Mouse (Mus musculus) heart, adult 9 months (tissue): ENCODE results near the gene Tspan6.
A peak's percentile ranks its signal among the peaks of the same experiment; 100 is the strongest.

Experiments used
- DNase-seq, 2 experiments: peaks; one replicate each; pipeline ENCODE4 v3.0.0; 2022; ENCODE audit warnings: low spot score in 2 of 2

The Tspan6 gene

DNA sequence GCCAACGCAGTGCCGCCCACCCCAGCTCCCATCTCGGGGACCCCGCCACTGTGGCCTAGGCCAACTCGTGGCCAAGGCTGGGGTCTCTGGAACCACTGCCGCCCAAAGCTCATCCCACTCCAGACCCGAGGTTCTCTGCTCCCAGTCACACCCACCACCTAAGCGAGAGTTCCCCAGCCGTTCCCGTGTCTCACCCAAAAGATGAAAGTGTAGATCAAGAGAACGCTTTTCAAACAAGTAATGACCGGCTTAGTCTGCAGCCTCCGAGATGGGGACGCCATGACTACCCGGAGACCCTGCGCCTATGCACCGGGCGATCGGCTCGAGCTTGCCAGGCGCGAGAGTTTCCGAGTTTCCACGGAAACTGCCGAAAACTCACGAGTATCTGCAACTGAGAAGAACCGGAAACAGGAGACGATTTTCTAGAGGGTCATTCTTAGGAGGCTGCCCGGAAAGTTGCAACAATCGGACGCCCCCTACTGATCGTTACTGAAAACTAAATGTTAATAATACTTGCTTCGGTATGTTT, at the start of gene Tspan6:
Gene Tspan6, minus strand, starts transcription at position 416 of the 529 bp plus-strand sequence.
- peak; percentile 75 to 82 for DNase-seq

DNA sequence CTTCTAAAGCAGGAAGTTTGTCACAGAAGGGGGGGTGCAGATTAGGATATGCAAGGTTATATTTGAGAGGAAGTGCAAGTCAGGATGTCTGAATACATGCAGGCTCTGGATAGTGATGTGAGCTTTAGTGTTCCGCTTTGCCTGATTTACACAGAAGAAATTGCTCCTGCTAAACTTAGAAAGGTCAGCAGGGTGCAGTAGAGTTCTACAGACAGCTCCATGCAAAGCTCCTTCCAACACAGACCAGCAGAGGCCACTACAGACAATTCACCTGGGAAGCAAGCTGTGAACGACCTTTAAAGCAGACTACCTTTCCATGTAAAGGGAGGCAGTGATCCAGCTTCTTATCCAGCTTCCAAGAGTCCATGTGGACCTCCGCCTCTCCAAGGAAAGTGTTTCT, 49.2 kb upstream of the Tspan6 start:
- peak; percentile 16 to 44 for DNase-seq

DNA sequence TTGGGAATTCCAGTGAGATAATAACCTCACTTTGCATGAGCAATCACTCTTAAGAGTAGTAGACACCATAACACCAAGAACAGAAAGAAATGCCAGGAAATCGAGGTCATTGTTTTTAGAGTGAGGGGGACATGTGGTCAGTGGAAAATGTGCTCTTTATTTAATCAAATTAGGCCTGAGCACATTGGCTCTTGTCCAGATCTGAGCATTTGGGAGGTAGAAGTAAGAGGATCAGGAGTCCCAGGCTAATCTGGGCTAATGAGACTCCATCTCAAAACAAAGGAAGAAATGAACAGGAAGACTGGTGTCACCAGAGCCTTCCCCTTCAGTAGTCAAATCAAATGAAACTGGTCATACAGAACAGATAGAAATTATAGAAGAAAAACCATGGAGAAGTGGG, 41.3 kb upstream of the Tspan6 start:
- DNase-seq: no peak

DNA sequence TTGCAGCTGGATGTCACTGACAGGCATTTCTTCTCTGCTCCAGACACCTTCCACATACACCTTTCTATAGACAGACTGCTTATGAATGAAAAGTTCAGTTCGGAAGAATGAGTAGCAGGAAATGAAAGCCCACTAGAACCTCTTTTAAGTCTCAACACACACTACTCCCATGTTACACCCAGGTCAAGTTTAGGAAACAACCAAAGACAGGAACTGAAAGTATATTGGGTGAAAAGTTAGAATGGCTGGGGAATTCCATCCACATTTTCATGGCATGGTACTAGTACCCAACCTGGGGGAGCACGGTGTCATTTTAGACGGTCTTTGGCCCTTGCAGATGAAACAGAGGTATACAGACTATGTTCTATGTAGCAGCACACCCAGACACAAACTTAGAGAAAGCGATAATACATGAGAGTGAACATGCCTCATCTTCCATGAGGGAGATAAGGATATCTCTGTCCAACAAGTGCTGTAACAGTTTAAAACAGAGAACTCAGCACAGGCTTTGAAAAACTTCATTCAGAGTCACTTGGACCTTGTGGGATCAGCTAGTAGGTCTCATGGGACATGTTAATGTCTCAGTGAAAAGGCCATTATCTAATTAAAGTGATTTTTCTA, 38.5 kb upstream of the Tspan6 start:
- DNase-seq: no peak

DNA sequence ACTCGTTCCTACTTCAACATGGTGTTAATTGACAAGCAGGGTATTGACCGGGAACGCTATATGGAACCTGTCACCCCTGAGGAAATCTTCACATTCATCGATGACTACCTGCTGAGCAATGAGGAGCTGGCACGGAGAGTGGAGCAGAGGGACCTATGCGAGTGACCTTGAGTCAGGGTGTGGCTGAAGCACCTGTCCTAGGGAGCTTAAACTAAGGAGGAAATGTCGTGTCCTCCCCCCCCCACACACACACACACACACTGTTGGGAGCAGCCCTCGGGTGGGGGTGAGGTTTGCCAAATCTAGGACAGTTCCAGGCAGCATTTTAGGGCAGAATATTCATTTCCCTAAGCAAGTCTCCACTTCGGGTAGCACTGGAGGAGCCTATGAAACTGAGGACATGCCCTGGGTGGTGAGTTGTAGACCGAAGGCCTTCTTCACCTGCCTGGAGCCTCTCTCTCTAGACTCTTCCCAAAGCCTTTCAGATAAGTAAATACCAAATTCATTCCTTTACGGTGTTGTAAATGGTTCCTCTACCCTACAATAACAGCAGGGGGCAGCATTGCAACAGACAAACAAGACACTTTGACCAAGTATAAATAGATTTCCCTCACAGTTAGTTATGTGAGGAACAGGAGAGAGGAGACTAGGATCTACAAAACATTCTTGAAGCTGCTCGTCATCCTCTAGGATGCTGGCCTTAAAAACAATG, 33.2 kb upstream of the Tspan6 start:
- peak in 1 of 2 experiments; percentile 22 for DNase-seq

DNA sequence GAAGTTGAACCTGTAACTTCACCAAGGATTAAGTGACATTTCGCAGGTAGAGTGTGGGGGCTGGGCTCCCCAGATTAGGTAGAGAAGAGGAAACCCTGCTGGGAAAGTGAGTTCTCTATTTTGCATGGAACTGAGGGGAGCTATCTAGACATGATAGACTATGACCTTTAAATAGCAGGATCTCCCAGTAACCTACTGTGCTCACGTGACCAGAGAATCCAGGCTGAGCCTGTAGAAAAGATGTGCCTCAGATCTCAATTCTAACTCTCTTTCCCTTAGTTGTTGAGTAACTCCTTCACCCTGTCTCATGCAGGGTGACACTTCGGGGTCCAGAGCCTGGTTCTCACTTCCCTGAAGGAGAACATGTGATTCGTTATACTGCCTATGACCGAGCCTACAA, 28.5 kb upstream of the Tspan6 start:
- no peak for DNase-seq

DNA sequence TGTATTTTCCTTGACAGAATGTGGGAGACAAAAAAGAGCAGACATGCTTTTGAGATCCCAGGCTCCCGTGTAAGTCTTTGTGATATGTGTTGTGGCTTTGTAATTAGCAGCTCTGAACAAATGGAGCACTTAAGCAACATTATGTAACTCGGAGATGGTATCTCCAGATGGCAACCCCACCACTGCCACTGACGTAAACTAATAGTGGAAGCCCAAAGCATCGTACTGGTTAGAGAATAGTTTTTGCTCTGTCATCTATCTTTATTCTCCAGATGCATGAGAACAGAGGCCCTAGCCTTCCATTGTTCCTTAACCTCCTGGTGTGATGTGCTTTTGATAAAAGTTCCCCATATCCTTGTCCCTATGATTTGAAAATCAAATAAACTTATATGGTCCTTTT, 23.0 kb upstream of the Tspan6 start:
- no peak for DNase-seq

DNA sequence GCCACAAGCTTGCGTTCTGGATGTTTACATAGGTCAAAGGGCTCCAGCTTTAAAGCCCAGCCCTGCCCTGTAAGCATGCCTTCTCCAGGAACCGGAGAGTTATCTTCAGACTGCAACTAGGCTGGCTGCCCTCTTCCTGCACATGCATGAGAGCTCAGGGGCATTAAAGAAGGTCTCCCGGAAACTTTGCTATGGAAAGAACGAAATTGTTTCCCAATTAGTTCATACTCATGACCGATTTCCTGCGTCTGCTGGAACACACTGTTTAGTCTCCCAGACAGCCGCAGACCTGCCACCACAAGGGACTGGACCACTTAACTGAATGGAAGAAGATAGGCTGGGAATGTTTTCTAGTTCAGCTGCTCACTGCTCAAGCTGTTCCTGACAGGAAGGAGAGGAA, 16.0 kb upstream of the Tspan6 start:
- DNase-seq: peak; percentile 43 to 63

DNA sequence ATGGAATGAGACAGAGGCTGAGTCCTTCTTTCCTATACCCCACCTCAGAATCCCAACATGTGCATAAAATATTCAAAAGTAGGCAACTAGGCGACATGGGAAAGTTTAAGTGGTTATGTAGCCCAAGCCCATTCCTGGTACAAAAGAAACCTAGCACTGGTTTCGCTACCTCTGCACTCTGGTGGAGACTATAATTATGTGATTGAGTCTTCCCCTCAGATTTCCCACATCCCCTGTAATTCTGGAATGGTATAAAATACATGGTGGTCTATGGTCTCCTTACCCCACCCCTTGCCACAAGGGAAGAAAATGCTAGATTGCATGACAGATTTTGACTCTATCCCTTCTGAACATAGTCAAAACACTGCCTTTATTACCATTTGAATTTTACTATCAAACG, 14.8 kb upstream of the Tspan6 start:
- DNase-seq: no peak

DNA sequence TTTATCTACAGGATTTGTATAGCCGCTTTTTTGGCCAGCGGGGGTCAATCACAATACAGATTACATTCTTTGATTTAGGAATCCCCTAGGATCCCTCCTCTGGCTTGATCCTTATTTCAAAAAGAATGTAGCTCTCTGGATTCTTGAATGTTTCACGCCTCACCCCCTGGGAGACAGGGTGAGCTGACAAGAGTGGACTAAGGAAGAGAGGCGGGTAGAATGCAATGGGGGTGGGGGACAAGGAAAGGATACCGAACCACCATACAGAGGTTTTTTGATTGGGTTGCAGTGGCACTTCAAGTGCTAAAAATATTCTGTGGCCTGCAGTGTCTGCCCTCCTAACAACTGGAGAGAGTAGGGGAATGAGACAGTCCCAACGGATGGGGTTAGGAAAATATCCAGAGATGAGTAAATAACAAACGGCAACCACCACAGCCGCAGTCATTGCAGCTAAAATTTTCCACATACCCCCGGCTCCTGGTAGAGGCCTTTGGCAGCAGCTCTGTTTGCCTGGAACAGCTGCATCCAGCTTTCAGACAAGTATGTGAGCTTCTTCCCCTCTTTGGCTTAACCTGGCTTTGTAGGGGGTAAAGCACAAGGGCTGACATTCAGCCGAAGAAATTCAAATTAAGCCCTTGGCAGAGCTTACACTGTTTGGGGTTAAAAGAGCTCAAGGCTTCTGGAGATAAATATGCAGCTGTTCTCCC, 13.3 kb upstream of the Tspan6 start:
- DNase-seq: peak; percentile 56 to 64

DNA sequence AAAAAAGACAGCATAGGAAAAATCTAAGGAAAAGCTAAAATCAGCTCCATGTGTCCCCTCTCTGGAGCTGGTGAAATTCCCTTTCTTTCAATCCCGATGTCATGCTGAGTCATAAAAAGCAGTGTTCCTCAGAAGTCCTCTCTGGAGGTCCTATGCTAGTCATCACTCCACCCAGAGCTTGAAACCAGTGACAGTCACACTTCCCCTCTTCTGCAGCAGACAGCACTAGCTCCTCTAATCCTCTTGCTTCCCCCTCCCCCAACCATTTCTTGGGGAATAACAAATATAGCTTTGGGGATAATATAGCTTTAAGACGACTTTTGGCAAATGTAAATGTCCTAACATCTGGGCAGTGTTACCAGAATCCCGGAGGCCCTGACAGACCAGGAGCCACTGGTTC, 10.0 kb upstream of the Tspan6 start, which contains the start of gene Srpx2:
Gene Srpx2, plus strand, starts transcription at position 166 of the 400 bp plus-strand sequence.
- DNase-seq: peak; percentile 21 to 27

DNA sequence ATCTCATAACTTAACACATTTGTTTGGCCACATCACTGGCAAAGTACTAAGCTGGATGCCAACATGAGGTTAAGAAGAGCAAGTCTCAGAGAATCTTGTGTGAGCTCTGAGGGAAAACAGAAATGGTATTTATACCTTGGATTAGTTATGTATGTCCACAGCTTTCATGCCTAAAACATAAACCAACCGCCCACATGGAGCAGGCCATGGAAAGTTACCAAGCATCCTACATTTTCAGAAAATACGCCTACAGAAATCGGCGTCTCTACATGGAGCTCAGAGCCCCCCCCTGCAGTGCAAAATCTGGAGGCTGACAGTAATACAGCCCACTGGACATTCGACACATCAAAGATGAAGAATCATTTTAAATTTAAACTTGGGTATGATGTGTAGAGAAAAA, 10.1 kb downstream of the Tspan6 start:
- no peak for DNase-seq

DNA sequence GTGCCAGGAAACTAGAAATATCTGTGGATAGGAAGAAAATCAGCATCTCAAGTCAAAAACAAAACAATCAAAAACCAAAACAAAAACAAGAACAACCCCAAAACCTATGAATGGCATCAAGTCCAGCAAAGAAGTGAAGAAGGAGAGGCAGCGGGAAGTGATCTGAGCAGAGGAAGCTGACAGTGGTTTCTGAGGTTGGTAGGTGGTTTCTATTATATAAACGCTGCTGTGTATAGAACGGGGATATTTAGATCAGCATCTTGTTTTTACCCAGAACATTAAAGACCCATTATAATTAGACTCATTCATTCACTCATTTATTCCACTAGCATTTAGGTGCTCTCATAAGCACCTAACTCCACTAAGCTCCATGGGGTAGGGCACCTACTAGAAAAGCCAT, 10.9 kb downstream of the Tspan6 start:
- no peak for DNase-seq

DNA sequence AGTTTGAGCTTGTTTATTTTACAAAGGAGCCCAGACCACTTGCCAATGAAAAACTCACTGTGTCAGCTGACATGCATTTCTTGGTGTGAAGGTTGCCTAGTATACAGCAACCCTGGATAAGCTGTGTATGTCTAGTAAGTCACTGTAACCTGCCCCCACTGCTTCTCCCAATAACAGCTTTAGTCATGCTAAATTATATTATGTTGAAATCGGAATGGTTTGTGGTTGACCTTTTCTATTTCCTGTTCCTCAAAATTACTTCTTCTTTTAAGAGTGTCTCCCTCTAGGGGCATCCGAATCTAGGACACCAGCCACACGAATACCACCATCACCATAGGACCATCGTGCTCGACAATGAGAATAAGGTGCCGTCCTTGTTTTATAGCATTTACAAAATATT, 28.5 kb downstream of the Tspan6 start:
- no peak for DNase-seq

DNA sequence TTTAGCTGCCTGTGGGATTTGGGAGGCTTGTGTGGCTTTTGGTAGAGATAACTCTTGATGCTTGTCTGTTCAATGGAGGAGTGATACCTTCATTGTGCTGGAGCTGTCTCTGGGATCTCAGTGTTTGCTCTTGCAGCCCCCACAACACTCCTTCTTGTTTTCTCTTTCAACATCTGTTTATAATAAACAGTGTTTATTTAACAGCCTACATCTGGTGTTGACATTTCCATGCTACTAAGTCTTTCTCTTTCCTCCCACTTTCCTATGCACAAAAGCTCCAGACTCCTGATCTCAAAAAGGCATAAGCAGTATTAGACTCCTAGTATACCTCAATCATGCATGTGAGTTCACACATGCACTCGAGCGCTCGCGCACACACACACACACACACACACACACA, 44.6 kb downstream of the Tspan6 start:
- no peak for DNase-seq

DNA sequence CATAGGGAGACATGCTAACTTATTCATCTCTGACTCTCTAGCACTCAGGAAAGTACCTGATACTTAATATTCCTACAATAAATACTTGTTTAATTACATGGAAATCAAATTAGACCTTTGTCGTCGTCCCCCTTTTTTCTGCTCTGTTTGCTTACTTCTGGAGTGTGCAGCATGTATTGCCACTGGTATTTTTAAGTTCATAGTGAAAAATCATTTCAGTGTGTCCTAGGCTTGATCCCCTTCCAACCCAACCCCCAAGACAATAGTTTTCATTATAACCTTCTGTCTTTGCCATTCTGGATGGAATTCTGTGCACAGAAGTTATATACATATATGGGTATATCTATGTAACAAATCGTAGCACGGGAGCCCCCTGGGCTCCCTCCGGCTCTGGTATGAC, 47.5 kb downstream of the Tspan6 start, which contains the start of gene Tnmd:
Gene Tnmd, plus strand, starts transcription at position 301 of the 400 bp plus-strand sequence.
- DNase-seq: no peak
